Mouse (Mus musculus) thymus, adult 2 months (tissue): ENCODE measurements around the gene March8. TPM values are rescaled to one million over a fixed set of nuclear protein-coding genes. Genes with fewer than 3 reads are reported as not detected.

Experiments used
- DNase-seq: peaks from one replicate; pipeline ENCODE4 v3.0.0; 2021
- H3K27ac ChIP-seq: fragments of 200-500 bp; 2 replicates; pipeline ENCODE4 v1.5.1; 2012; ENCODE audit warnings: low read length, control low read depth; ENCODE audit not compliant: control insufficient read depth, insufficient read depth
- H3K27me3 ChIP-seq: fragments of 200-500 bp; 2 replicates; pipeline ENCODE4 v1.6.1; 2012; ENCODE audit warnings: mild to moderate bottlenecking, low read length, moderate library complexity, mixed read lengths; ENCODE audit not compliant: control insufficient read depth, insufficient read depth
- H3K36me3 ChIP-seq: fragments of 200-500 bp; 2 replicates; pipeline ENCODE4 v1.6.1; 2012; ENCODE audit warnings: mild to moderate bottlenecking, low read length, moderate library complexity; ENCODE audit not compliant: control insufficient read depth, insufficient read depth
- H3K4me1 ChIP-seq: fragments of 200-500 bp; replicated peaks from 2 replicates; pipeline ENCODE4 v1.6.1; 2012; ENCODE audit warnings: low read length; ENCODE audit not compliant: control insufficient read depth, insufficient read depth
- H3K4me3 ChIP-seq: fragments of 200-500 bp; 2 replicates; pipeline ENCODE4 v1.5.1; 2012; ENCODE audit warnings: mild to moderate bottlenecking, low read length, control low read depth, moderate library complexity; ENCODE audit not compliant: control insufficient read depth, insufficient read depth
- CTCF ChIP-seq: fragments of 200-500 bp; IDR thresholded peaks from 2 replicates; pipeline ENCODE4 v1.5.1; 2012; ENCODE audit warnings: mild to moderate bottlenecking, control low read depth, low read length, moderate library complexity, borderline replicate concordance; ENCODE audit not compliant: control insufficient read depth, poor library complexity, insufficient read depth; ENCODE audit errors: extremely low read depth
- POLR2A ChIP-seq: fragments of 200-500 bp; IDR thresholded peaks from 2 replicates; pipeline ENCODE4 v1.6.1; 2012; ENCODE audit warnings: mild to moderate bottlenecking, low read length, control low read depth, moderate library complexity; ENCODE audit not compliant: control insufficient read depth, poor library complexity, insufficient read depth; ENCODE audit errors: extremely low read depth
- WGBS: fragments of 180-500 bp; shearing (Covaris S2); methylation state at CpG from one replicate; pipeline ENCODE4 v1.1.7; 2018; 5-methylcytosine and 5-hydroxymethylcytosine counted together
- polyA plus RNA-seq: library from polyadenylated mRNA; depleted of rRNA; stranded (reverse); fragments of >200 nt; gene quantifications from 2 replicates; pipeline ENCODE4 v1.2.3, GENCODE M21; 2012

March8 gene
- polyA plus RNA-seq, 1 experiment, result 18.2 TPM

DNA sequence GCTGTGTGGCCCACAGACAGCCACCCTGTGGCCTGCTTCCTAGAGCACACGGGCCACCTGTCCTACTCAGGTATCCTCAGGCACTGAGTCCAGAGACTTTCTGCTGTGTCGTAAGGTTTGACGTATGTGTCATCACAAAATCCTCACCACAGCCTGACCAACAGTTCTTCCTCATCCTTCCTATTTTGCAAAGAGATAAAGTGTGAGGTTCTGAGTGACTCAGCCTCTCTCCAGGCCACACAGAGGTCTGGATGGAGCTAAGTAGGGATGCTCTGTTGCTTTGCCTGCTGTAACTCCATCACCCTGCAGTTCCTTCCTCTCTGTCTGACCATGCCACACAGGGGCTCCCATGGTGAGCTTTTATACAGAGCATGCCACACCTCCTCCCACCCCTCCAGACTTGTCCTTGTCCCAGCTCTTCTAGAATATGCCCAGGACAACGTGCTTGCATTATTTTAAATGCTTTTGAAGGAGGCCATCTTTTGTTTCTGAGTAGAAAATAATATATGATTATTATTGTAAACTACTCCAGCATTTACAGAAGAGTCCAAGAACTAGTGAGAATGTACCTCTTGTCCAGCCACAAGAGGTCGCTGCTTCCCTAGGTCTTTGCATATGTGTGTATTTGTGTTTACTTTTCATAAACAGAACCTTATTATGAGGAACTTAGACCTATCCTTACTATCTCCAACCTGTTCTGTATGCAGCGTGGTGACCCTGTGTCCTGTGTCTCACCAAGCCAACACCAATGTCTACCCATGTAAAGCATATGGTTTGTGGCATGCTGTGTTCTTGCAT lies 79.9 kb downstream of the March8 start:
- H3K4me3 ChIP-seq, result no peak overlapping the region
- WGBS, result 57% methylated on average over 6 of the region's 6 CpGs
- no peak overlapping the region for H3K27ac ChIP-seq
- no peaks in the 10 kb centered on the region for H3K4me1 ChIP-seq
- TF ChIP-seq CTCF (no peak), POLR2A (no peak)
- H3K27me3 ChIP-seq, result no peaks in the 10 kb centered on the region
- no peaks in the 10 kb centered on the region for H3K36me3 ChIP-seq
- DNase-seq, result peak; percentile 21

- no peaks in the 10 kb centered on the region for H3K27me3 ChIP-seq
- no peak overlapping the region for H3K27ac ChIP-seq
- TF ChIP-seq CTCF, result no peak
- TF ChIP-seq POLR2A, result no peak
- 93% methylated on average over 1 of the region's 1 CpGs for WGBS
- H3K4me3 ChIP-seq, result no peak overlapping the region
- no peak for DNase-seq
- no peaks in the 10 kb centered on the region for H3K4me1 ChIP-seq
- no peaks in the 10 kb centered on the region for H3K36me3 ChIP-seq
Measured at GRCm38 (mm10) chr6:116418487-116418886, 80.7 kb downstream of the March8 start.

DNA sequence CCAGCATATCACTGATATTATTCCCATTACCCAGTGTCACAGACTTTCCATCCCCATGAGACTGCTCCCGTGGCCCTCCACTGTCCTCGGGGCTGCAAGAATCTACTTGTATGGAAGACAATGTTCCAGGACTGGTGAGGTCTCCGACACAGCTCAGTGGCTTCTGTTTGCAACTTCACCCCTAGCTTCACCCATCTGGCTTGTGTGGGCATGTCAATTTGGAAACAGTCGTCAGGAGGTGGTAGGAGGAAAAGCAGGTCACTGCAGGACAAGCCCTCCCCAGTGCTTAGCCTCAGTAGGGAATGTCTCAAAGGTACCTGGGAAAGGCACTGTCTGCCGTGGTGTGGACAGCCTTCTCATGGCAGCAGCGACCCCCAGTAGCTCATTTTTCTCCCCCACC lies 81.9 kb downstream of the March8 start:
- Histone ChIP-seq H3K36me3 (no peaks in the 10 kb centered on the region), H3K4me3 (no peak overlapping the region), H3K27ac (no peak overlapping the region), H3K4me1 (no peaks in the 10 kb centered on the region), H3K27me3 (no peaks in the 10 kb centered on the region)
- 83% methylated on average over 6 of the region's 6 CpGs for WGBS
- TF ChIP-seq POLR2A (no peak), CTCF (no peak)
- DNase-seq, result no peak

DNA sequence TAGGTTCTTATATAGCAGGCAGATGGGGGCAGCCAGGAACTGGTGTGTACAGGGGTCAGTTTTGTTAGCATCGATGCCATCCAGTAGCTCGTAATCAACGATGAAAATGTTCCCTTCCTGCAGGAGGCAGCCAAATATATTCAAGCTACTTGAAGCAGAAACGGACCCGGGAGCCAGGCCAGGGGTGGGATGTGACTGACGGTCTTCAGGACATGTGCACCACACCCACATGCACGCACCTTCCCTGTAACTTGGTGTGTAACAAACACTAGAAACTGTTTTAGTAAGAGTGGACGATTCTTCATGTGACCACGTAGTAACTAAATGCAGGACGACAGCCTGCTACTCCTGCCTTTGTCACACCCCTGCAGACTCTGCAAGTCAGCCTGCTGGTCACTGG lies 82.4 kb downstream of the March8 start:
- DNase-seq, result no peak
- Histone ChIP-seq H3K27me3 (no peaks in the 10 kb centered on the region), H3K36me3 (no peaks in the 10 kb centered on the region), H3K4me1 (no peaks in the 10 kb centered on the region), H3K27ac (no peak overlapping the region), H3K4me3 (no peak overlapping the region)
- 88% methylated on average over 10 of the region's 10 CpGs for WGBS
- TF ChIP-seq CTCF (no peak), POLR2A (no peak)

DNA sequence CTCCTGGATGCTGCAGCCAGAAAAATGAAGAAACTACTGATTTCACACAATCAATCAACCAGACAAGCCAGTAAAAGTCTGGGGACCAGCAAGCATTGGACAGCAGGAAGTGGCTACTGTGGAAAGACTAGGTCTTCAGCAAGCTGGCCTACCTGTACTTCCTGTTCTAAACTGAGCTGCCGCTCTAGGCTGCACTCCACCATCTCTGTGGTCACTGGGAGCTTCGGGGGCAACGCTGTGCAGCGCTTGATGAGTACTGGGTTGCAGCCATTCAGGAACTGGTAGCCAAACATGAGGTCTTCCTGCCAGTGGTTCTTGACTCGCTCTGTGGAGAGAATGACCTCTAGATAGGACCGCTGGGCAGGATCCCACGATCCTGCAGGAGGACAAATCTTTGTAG lies 85.2 kb downstream of the March8 start:
- Histone ChIP-seq H3K27ac (no peak overlapping the region), H3K4me3 (no peak overlapping the region), H3K4me1 (no peaks in the 10 kb centered on the region), H3K36me3 (no peaks in the 10 kb centered on the region), H3K27me3 (no peaks in the 10 kb centered on the region)
- WGBS, result 53% methylated on average over 7 of the region's 7 CpGs
- no peak for DNase-seq
- no peak for TF ChIP-seq CTCF
- no peak for TF ChIP-seq POLR2A

- Histone ChIP-seq H3K4me3 (no peak overlapping the region), H3K27ac (no peak overlapping the region), H3K36me3 (no peaks in the 10 kb centered on the region), H3K27me3 (no peaks in the 10 kb centered on the region), H3K4me1 (no peaks in the 10 kb centered on the region)
- peak; percentile 9 for DNase-seq
- no peak for TF ChIP-seq CTCF
- TF ChIP-seq POLR2A, result no peak
- WGBS, result 47% methylated on average over 2 of the region's 2 CpGs
Measured at GRCm38 (mm10) chr6:116423664-116424063, 85.8 kb downstream of the March8 start.

DNA sequence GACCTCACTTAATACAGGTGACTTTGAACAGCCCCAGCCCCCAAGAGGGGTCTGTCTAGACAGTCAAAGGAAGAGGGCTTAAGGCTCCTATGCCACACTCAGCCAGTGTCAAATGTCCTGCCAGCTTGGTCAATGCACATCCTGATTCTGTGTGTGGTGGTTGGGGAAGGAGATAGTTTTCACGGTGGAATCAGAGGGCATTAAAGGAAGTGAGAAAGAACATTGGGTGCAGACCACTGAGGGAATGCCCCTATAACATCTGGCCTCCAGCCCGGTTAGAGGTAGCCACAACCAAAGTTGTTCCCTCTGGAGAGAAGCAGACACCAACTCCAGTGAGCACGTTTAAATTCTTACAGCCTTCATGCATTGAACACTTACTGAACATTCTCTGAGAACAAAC lies 89.7 kb downstream of the March8 start:
- DNase-seq, result no peak
- no peaks in the 10 kb centered on the region for H3K4me1 ChIP-seq
- WGBS, result 27% methylated on average over 3 of the region's 3 CpGs
- no peak overlapping the region for H3K27ac ChIP-seq
- no peak overlapping the region for H3K4me3 ChIP-seq
- no peaks in the 10 kb centered on the region for H3K36me3 ChIP-seq
- H3K27me3 ChIP-seq, result no peaks in the 10 kb centered on the region
- TF ChIP-seq CTCF (no peak), POLR2A (no peak)
